18 mouse cellular contexts compared by ENCODE assay signal in genomic region chr1:58970054-58970453, GRCm38 (mm10). TPM values are rescaled to one million over a fixed set of nuclear protein-coding genes. Genes with fewer than 3 reads are reported as not detected.
DNase-seq lines count a peak whose midpoint lies in the region; ATAC-seq and TF ChIP-seq lines count a peak whose summit lies in the region.
"Had no signal": no experiment of that assay in that cellular context is flagged by ENCODE, and none has a peak within 500 bp of the region (broad histone marks: within the 10 kb centered on the region; RNA-seq: fewer than 3 reads in every experiment).

No protein-coding gene starts in this region.

- no peak overlapping the region; the same call in 1 of the 2 replicates for H3K4me3 ChIP-seq in heart, embryonic 10.5 days
- H3K4me3 ChIP-seq in kidney, adult 2 months (ENCODE audit: insufficient read depth, low read depth, low read length): no peak overlapping the region
- H3K4me3 ChIP-seq in liver, embryonic 11.5 days (ENCODE audit: low read depth, low read length): peak overlapping the region; percentile 92
- H3K4me3 ChIP-seq: embryonic facial prominence, embryonic 10.5 days; forebrain, embryonic 10.5 days; neural tube, embryonic 13.5 days had no signal

- ATAC-seq in liver, embryonic 11.5 days (replicated peaks; ENCODE audit: low FRiP score): no peak
- ATAC-seq: activated CD4-positive, CD25-positive, alpha-beta regulatory T cell, adult 4 months; hindbrain, embryonic 16.5 days; midbrain, embryonic 16.5 days had no signal

- no peaks in the 10 kb centered on the region for H3K9me3 ChIP-seq in heart, embryonic 10.5 days
- no peaks in the 10 kb centered on the region for H3K9me3 ChIP-seq in liver, embryonic 11.5 days (ENCODE audit: control insufficient read depth, low read length)
- H3K9me3 ChIP-seq: embryonic facial prominence, embryonic 10.5 days; forebrain, embryonic 10.5 days; neural tube, embryonic 13.5 days had no signal

- H3K4me1 ChIP-seq in heart, embryonic 10.5 days: peaks cover 42% of the 10 kb centered on the region
- H3K4me1 ChIP-seq in kidney, adult 2 months (ENCODE audit: control insufficient read depth, insufficient read depth, low read length): peaks cover 28% of the 10 kb centered on the region
- H3K4me1 ChIP-seq in liver, embryonic 11.5 days (replicated peaks; ENCODE audit: control insufficient read depth, insufficient read depth, low read length): peaks cover 32% of the 10 kb centered on the region

- H3K27ac ChIP-seq in heart, embryonic 10.5 days: peak overlapping the region; percentile 36; the same call in 1 of the 2 replicates
- peak overlapping the region; percentile 87 for H3K27ac ChIP-seq in kidney, adult 2 months (ENCODE audit: insufficient read depth, low read depth, low read length)
- H3K27ac ChIP-seq in liver, embryonic 11.5 days (ENCODE audit: low read depth, low read length): peak overlapping the region; percentile 63; the same call in 1 of the 2 replicates
- H3K27ac ChIP-seq: embryonic facial prominence, embryonic 10.5 days; forebrain, embryonic 10.5 days; neural tube, embryonic 13.5 days had no signal

- H3K9ac ChIP-seq in liver, embryonic 11.5 days (ENCODE audit: low read depth, low read length): peak overlapping the region; percentile 59
- H3K9ac ChIP-seq: lung, embryonic 14.5 days; neural tube, embryonic 13.5 days had no signal

- DNase-seq in heart, embryonic 10.5 days (ENCODE audit: low spot score): no peak
- no peak for DNase-seq in heart, adult 11 months
- peak; percentile 82 for DNase-seq in kidney, adult 2 months
- no peak for DNase-seq in kidney, postnatal 4 days
- DNase-seq in liver, embryonic 11.5 days (ENCODE audit: low spot score): no peak
- DNase-seq in yolk sac, embryonic 10.5 days (ENCODE audit: low spot score): peak; percentile 47
- DNase-seq in urinary bladder, postnatal 10 days (ENCODE audit: low spot score): no peak
- no peak for DNase-seq in embryo, embryonic 10 days (ENCODE audit: low spot score)
- DNase-seq: B cell, adult 2 months; cerebellum, adult 9-11 months; lung, embryonic 14.5 days; thymus, adult 2 months had no signal

- no peaks in the 10 kb centered on the region for H3K36me3 ChIP-seq in heart, embryonic 10.5 days
- H3K36me3 ChIP-seq in kidney, adult 2 months (ENCODE audit: control insufficient read depth, insufficient read depth, low read length): no peaks in the 10 kb centered on the region
- no peaks in the 10 kb centered on the region for H3K36me3 ChIP-seq in liver, embryonic 11.5 days (ENCODE audit: control insufficient read depth, insufficient read depth, low read length)
- H3K36me3 ChIP-seq: embryonic facial prominence, embryonic 10.5 days; forebrain, embryonic 10.5 days; neural tube, embryonic 13.5 days had no signal

- 45% methylated on average over 5 of the region's 5 CpGs for WGBS in heart, embryonic 10.5 days
- WGBS in kidney, adult 2 months: 44% methylated on average over 5 of the region's 5 CpGs
- 46% methylated on average over 5 of the region's 5 CpGs for WGBS in liver, embryonic 11.5 days

- TF ChIP-seq CTCF in kidney, adult 2 months (conservative IDR thresholded peaks at IDR 0.05; ENCODE audit: insufficient read depth, insufficient read length, low read depth, low read length): no peak

- no peak for TF ChIP-seq POLR2A in kidney, adult 2 months (IDR thresholded peaks at IDR 0.05; ENCODE audit: low read depth, low read length)

- H3K4me2 ChIP-seq in liver, embryonic 11.5 days: peak overlapping the region; percentile 75
- H3K4me2 ChIP-seq: lung, embryonic 14.5 days; neural tube, embryonic 13.5 days had no signal

- no peaks in the 10 kb centered on the region for H3K27me3 ChIP-seq in heart, embryonic 10.5 days (ENCODE audit: insufficient read depth, poor library complexity, severe bottlenecking)
- H3K27me3 ChIP-seq in kidney, adult 2 months (replicated peaks; ENCODE audit: control insufficient read depth, insufficient read depth, low read length): no peaks in the 10 kb centered on the region
- no peaks in the 10 kb centered on the region for H3K27me3 ChIP-seq in liver, embryonic 11.5 days (replicated peaks; ENCODE audit: control insufficient read depth, insufficient read depth, low read length)
- H3K27me3 ChIP-seq: neural tube, embryonic 13.5 days had no signal

RNA-seq across cellular contexts. Expression of gene Trak2, which starts 3.2 kb away (rescaled TPM):
- 19.6 and 34.1 TPM in 2 replicates for polyA plus RNA-seq in heart, embryonic 10.5 days (2016; fragmentation: Nextera tagmentation; extraction: Ambion mirVana)
- 55.4 and 63.1 TPM in 2 replicates for polyA plus RNA-seq in kidney, adult 2 months (2012; rRNA removed)
- polyA plus RNA-seq in liver, embryonic 11.5 days (2014; fragmentation: Nextera tagmentation; extraction: Ambion mirVana): 24.0 and 26.1 TPM in 2 replicates

RNA-seq across cellular contexts. Expression of gene Stradb, which starts 3.3 kb away (rescaled TPM):
- 22.8 and 23.8 TPM in 2 replicates for polyA plus RNA-seq in heart, embryonic 10.5 days (2016; fragmentation: Nextera tagmentation; extraction: Ambion mirVana)
- polyA plus RNA-seq in kidney, adult 2 months (2012; rRNA removed): 25.0 and 26.6 TPM in 2 replicates
- 28.0 and 35.7 TPM in 2 replicates for polyA plus RNA-seq in liver, embryonic 11.5 days (2014; fragmentation: Nextera tagmentation; extraction: Ambion mirVana)

Comparison
In these comparisons a context has a peak if more than half of its experiments do, and no peak if none do; other contexts are left out.
1. DNase-seq: peak in kidney, adult 2 months (single experiment) and yolk sac, embryonic 10.5 days (single experiment); none in heart, embryonic 10.5 days (single experiment), heart, adult 11 months (single experiment), kidney, postnatal 4 days (0 of 2), liver, embryonic 11.5 days (single experiment), urinary bladder, postnatal 10 days (single experiment) and embryo, embryonic 10 days (single experiment).
2. H3K27ac ChIP-seq: peak in every context shown above with its lines; median percentile 87 in kidney, adult 2 months; 63 in liver, embryonic 11.5 days; 36 in heart, embryonic 10.5 days.